Mouse (Mus musculus) CD4-positive, CD25-positive, alpha-beta regulatory T cell (primary cell): ENCODE results near the gene Rps27rt. TPM values are rescaled to one million over a fixed set of nuclear protein-coding genes. Genes with fewer than 3 reads are reported as not detected.

Experiments used
- polyA plus RNA-seq: library from polyadenylated mRNA; unstranded; fragments of 100-300 nt; shearing (Covaris generic); gene quantifications from one replicate; pipeline ENCODE4 v1.2.1, GENCODE M21; 2017

Gene Rps27rt
- polyA plus RNA-seq: 3,030 TPM

GRCm38 (mm10) chr9:114982689-114983360 is at the start of gene Rps27rt:
Rps27rt (minus strand) TSS chr9:114982739.

GRCm38 (mm10) chr9:114978281-114979111 is 4.0 kb downstream of the Rps27rt start, which contains the start of gene Osbpl10:
Osbpl10 (plus strand) TSS chr9:114978569.

GRCm38 (mm10) chr9:114933723-114934171 is 48.8 kb downstream of the Rps27rt start, which contains the start of gene Gpd1l:
Gpd1l (minus strand) TSS chr9:114933987.

Other genes starting within 250 kb of the Rps27rt start
- 191 TPM for gene Cmtm7, start 200.9 kb downstream of the Rps27rt start, polyA plus RNA-seq
- 0.17 TPM for gene Cmtm8, start 138.6 kb downstream of the Rps27rt start, polyA plus RNA-seq
- gene Gpd1l, start 48.8 kb downstream of the Rps27rt start, polyA plus RNA-seq: 33.8 TPM
- gene Osbpl10, start 4.2 kb downstream of the Rps27rt start, polyA plus RNA-seq: not detected